Mouse (Mus musculus) mature B cell (primary cell): Measurements from ENCODE around the gene Evi5.

ENCODE experiments used
- in situ Hi-C: fragments of 300-500 bp; cut with MboI; formaldehyde crosslinking; loops from 2 replicates; pipeline ENCODE4 v1.14.3; 2019

The Evi5 gene

GRCm38 (mm10) chr5:107802621-107803020 is 72.3 kb downstream of the Evi5 start:
- in situ Hi-C loops, result no loop called here

GRCm38 (mm10) chr5:107801234-107801633 is 73.7 kb downstream of the Evi5 start:
- in situ Hi-C loops, result no loop called here

DNA sequence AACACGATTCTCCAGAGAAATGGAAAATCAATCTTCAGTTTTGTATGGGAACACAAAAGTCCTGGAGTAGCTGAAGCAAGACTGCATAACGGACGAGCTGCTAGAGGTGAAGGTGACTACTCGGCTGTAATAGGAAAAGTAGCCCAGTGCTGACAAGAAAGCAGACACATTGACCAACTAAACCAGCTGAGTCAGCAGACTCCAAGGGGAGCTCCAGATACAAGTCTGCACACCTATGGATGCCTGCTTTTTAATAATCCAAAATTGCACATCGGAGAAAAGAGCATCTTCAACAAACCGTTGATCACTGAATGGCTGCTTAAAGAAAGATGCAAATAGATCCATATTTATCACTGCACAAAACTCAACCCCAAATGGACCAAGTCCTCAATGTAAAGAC is 76.6 kb downstream of the Evi5 start:
- in situ Hi-C loops, result no loop called here

DNA sequence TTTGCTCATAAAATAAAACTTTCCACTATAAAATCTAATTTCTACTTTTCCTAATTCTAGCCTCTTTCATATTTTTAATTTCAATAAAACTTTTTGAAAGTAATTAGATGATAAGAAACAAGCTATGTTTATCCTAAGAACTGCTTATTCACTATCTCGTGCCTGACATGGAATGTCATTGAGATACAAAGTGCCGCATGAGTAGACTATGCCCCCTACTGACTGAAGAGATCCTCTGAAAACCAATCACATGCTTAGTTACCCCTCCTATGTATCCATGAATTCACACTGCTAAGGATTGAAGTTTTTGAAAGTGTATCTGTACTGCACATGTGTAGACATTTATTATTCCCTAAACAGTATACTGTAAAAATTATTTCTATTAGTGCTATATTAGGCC is 81.0 kb downstream of the Evi5 start:
- in situ Hi-C loops, result no loop called here

- in situ Hi-C loops, result no loop called here
Measured at GRCm38 (mm10) chr5:107793258-107793657, 81.6 kb downstream of the Evi5 start.

- in situ Hi-C loops, result no loop called here
Measured at GRCm38 (mm10) chr5:107792516-107792915, 82.4 kb downstream of the Evi5 start.

DNA sequence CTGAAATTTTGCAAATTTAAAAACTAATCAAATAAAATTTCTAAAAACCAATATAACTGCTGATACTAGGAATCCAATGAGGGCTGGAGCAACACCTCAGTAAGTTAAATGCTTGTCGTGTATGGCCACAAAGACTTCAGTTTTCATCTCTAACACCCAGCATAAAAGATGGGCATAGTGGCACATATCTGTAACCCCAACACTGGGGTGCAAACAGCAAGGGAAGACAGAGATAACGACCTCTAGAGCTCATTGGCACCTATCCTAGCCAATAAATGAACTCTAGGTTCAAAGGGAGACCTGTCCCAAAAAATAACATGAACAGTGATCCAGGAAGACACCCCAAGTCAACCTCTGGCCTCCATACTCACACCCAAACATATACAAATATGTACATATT is 82.9 kb downstream of the Evi5 start:
- in situ Hi-C loops, result no loop called here

GRCm38 (mm10) chr5:107789492-107789891 is 85.4 kb downstream of the Evi5 start:
- in situ Hi-C loops, result no loop called here

DNA sequence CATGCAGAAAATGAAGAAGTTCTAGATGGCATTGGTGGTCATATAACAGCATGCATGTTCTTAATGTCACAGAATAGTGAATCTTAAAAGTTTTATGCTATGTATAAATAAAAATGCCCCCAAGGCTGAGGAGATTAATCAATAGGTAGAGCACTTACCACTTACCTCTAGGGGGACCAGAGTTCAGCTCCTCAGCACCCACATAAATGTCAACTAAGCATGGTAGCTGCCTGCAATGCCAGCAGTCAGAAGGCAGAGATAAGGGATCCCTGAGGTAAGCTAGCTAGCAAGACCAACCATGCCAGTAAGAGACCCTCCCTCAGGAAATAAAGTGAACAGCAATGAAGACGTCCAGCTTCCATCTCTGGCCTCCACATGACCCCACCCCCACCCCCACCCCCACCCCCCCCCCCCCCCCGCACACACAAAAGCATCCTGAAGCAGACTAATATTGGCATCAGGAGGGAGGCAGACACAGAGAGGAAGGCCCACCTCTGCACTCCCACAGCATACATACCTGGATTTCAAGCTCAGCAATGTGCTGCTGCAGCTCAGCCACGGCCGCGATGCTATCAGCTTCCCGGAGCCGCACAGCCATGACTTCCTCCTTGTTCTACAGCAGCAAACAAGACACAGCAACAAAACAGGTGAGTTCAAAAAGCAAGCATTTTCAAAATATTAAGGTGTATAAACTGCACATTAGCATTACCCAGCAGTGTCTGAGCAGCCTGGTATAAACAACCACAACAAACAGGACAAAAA is 87.0 kb downstream of the Evi5 start:
- in situ Hi-C loops, result no loop called here

- in situ Hi-C loops, result no loop called here
Measured at GRCm38 (mm10) chr5:107782360-107782759, 92.5 kb downstream of the Evi5 start.

DNA sequence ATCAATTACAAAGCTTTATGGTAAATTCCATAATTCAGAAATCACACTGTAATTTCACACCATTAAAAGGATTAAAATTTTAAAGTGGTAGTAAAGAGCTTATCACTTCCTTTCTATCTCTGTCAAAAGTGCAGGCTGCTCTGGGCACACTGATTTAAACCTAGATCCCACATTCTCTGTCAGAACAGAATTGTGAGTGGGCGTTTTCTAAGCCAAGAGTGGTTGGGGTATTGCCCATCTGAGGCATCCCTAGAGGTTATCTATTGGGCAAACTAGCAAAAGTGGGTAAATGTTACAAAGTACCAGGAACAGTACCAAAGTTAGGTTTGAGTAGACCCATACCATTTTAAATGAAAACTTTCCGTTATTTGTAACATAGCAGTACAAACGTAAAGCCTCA is 96.1 kb downstream of the Evi5 start:
- in situ Hi-C loops, result no loop called here

DNA sequence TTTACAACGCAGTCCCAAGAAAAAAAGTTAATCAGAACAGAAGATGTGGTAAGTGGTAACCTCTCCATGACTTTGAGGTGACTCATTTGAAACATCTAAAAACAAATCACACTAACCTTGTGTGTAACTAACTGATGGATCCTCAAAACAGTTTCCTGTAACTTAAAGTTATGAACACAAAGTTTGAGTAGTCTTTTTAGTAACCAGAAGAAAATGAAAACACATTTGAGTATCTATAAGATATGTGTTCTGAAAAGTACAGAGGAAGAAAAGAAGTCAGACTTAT is 97.4 kb downstream of the Evi5 start:
- in situ Hi-C loops, result no loop called here

DNA sequence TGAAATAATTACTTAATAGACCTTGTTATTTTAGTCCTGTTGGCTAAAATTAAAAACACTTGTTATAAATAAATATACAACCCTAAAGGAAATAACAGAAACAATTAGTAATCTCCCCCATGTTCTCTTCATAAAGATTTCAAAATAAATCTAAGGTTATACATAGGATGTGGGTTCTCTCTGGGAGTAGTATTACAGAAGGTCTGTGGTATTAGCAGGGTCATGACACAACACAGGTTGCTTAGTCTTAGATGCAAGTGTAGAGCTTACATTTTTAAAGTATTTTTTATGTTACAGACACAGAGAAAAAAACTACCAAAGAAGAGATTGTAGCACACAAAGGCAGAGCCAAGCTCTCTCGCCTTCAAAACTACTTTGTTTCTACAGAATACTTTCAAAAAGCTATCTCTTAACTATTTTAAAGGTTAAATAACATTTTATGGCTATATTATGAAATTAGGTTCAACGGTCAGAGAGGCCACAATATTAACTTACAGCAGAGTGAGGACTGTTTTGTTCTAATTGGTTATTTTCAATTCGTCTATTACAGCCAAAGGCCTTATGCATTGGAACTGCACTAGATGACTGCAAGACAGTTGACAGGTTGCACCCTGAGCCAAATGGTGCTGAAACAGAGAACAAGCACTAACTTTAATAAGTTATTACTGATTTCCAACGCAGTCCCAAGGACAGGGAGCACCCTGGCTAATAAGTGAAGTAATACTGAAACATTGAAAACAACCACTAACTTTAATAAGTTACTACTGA is 97.9 kb downstream of the Evi5 start:
- in situ Hi-C loops, result no loop called here

DNA sequence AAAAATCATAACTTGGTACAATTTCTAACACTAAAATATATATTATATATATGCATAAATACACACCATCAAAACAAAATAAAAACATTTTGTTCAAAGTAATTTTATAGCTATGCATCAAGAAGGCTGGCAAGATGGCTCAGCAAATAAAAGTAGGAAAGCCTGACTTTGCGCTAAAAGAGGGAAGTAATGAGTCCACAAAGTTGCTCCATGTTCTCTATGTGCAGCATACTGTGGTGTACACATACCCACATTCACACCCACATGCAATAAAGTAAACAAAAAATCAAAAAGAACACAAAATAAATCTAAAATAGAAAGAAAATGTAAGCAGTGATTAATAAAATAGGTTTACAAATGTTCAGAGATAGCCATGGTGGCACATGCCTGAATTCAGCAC is 99.0 kb downstream of the Evi5 start:
- in situ Hi-C loops, result no loop called here

GRCm38 (mm10) chr5:107772049-107772448 is 102.9 kb downstream of the Evi5 start:
- in situ Hi-C loops, result no loop called here

DNA sequence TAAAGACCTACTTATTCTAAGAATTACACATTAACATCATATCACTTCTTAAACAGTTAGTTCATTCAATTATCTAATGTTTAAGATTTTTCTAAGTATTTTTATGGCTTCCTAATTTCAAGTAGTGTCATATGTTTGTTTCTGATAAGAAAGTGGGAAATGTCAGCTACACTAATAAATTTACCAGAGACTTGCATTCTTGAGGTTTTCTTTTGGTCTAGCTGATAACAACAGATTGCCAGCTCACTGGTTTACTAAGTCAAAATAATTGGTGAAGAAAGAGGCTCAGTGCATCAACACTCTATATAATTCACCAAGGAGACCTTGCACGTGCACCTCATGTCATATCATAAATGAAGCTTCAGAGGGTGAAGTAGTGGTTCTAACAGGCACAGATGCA is 106.7 kb downstream of the Evi5 start:
- in situ Hi-C loops, result no loop called here

- in situ Hi-C loops, result no loop called here
Measured at GRCm38 (mm10) chr5:107765946-107766345, 109.0 kb downstream of the Evi5 start.

DNA sequence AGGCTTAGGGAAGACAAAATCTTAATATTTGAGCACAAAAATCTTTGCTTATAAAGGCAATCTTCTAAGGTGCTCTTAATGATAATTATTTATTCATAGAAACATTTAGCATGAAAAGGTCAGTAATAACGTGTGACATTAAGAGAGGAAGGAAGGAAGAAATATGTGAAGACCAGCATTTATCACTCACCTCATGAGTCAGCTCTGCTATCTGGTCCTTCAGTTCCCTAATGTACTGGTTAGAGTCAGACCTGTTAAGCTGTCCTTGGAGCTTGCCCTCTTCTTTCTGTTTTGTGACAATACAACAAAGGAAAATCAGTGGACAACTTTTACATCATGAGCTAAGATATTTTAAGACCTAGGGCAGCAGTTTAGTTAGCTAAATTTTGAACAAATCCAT is 110.4 kb downstream of the Evi5 start:
- in situ Hi-C loops, result no loop called here

DNA sequence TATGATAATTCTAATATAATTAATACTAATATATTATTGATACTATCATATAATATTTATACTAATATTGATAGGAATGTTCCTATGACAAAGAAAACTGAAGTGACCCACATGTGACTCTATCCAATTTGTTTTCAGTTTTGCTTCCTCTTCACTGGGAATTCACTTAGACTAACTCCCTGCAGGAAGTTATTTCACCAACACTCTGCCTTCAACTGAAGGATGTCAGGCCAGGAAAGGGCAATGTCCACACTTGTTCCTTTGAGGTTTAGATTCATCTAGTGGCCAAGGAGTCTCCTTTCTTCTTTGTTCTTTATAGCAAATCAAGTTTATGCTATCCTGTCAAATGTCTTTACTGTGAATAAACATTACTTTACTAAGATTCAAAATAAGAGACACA is 111.2 kb downstream of the Evi5 start:
- in situ Hi-C loops, result no loop called here

- in situ Hi-C loops, result no loop called here
Measured at GRCm38 (mm10) chr5:107759121-107759520, 115.8 kb downstream of the Evi5 start.

DNA sequence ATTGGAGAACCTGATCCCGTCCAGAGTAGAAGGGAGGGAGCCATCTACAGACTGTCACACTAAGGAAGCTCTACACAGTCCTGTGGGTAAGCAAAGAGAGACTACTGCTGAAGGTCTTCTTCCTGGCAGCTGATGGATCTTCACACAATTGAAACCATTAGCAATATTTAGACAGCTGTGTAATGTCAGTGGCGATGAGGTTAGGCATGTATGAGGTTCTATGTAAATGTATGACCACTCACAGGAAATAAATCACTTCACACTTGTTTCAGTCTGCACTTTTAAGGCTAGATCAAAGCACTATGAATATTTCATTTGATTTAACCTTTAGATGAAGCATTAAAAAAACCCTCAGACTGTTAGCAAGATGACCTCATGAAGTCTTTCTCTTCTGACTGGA is 118.8 kb downstream of the Evi5 start:
- in situ Hi-C loops, result no loop called here

- in situ Hi-C loops, result no loop called here
Measured at GRCm38 (mm10) chr5:107754740-107755139, 120.2 kb downstream of the Evi5 start.

GRCm38 (mm10) chr5:107753656-107754055 is 121.3 kb downstream of the Evi5 start:
- in situ Hi-C loops, result no loop called here
